Mouse (Mus musculus): Measurements from ENCODE around the gene Farp1. TPM values are rescaled to one million over a fixed set of nuclear protein-coding genes. Genes with fewer than 3 reads are reported as not detected.

Farp1 gene
- 8.4 TPM for polyA plus RNA-seq (2017; shearing (Covaris generic))

DNA sequence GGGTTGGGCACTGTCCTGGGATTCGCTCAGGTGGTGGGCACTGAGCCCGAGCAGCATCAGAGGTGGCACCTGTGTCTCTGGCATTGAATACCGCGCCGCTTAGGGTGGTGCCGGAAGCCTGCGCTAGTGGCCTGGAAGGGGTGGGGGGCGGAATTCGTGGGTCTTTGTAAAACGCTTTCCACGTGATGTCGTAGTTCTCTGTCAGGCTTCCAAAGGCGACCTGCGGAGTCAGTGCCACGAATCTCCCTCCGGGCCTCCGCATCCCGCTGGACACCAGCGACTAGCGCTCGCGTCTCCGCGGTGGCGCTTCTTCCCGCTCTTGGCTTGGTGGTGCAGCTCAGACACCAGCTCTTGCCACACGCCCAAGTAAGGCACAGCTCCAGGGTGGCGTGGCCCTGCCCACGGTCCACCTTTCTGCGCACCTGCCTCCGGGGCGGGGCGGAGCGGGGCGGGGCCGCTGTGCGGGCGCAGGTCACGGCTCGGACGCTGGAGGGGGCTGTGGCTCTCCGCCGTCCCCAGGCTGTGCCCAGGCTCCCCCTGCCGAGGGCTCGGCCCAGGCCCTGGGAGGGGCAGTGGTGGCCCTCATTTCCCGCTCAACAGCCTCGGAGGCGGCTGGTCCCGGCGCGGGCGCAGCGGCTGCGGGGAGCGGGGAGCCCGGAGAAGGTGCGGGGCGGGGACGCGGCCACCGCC, at the start of gene Farp1:
TSS of gene Farp1 (plus strand) at position 228 of the 690 bp plus-strand sequence.

Other genes starting within 250 kb of the Farp1 start
- gene Ipo5, start 124.0 kb upstream of the Farp1 start, polyA plus RNA-seq (2017; shearing (Covaris generic)) = 35.0 TPM

Measured in effector memory CD4-positive, alpha-beta T cell, adult 5 months (primary cell).